Mouse (Mus musculus) ovary, postnatal 36 days (tissue): ENCODE measurements at regions not wholly inside any gene's neighbourhood (a gene's known extent, or its start where the extent isn't known, plus 50 kb on each side); places are given as distances from the start of the nearest gene placed in this dataset.

Experiments used
- DNase-seq: peaks from one replicate; pipeline ENCODE4 v3.0.0; 2022; ENCODE audit warnings: low spot score, mixed read lengths

GRCm38 (mm10) chr8:128235071-128235470, 123.3 kb upstream of the Nrp1 start:
- no peak for DNase-seq

DNA sequence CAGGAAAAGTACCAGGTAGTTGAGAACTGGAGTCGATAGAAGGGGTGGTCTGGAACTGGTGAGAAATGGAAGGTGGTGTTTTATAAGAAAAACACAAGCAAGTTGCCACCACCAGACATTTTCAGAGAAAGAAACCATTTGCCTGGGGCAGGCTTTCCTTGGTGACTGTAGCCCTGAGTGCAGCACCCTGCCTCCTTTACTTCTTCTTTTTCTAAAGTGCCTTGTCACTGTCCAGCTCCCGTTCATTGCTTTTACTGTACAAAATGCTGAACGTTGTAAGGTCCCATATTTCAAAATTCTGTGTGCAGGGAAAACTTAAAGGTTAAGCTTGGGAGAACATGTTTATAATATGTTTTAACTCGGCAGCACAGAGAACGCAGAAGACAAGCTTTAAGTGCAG, 122.9 kb upstream of the Nrp1 start:
- no peak for DNase-seq

DNA sequence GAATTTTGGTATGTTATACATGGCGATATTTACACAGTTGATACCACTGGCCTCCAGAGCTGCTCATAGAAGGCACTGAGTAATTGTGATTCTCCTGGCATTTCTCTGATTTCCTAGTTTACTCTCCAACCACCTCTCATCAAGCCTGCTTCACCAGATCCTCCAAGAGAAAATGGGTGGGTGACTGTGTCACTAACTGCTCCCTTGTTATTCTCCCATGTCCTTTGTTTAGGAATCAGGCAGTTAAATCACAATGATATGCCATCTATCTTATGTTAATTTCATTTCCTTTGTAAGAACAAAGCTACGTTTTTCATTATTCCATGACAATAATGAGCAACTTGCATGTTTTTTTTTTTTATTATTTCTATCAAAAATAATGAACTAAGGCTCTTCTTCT, 122.3 kb upstream of the Nrp1 start:
- no peak for DNase-seq

- no peak for DNase-seq
Observed at GRCm38 (mm10) chr8:128238948-128239347, 119.5 kb upstream of the Nrp1 start.

GRCm38 (mm10) chr8:128239783-128240182, 118.6 kb upstream of the Nrp1 start:
- DNase-seq: no peak

DNA sequence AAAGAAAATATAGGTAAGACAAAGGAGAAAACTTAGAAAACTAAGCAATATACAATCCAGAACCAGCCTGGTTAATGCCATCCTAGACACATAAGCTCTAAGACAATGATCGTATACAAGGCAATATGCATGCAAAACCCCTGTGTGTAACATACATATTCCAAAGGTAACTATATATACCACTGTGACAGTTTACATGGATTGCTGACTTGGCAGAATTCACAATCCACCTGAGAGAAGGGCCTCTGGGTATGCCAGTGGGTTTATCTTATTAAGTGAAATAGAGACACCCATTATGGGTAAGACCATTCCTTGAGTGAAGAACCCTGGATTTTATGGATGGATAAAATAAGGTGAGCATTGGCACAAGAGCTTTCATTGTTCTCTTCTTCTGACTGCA, 117.2 kb upstream of the Nrp1 start:
- no peak for DNase-seq

- DNase-seq: no peak
Observed at GRCm38 (mm10) chr8:128242465-128243251, 115.7 kb upstream of the Nrp1 start.

DNA sequence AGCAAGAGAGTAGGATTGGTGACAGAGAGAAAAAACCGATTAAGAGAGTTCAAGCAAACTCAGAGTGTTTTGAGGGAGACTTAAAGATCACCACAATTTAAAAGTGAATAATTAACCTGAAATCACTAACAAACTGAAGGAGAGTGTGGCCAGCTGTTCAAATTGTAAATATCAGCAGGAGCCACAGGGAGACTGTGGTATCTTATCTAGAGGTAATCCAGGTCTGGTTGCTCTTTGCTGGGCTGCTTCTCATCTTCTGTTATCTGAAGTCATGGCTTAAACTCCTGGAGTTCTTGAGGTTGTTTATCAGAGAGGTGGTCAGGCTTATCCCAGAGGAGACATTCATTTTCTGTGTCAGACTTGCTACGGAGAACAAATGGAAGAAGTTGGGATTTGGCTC, 106.7 kb upstream of the Nrp1 start:
- DNase-seq: no peak

DNA sequence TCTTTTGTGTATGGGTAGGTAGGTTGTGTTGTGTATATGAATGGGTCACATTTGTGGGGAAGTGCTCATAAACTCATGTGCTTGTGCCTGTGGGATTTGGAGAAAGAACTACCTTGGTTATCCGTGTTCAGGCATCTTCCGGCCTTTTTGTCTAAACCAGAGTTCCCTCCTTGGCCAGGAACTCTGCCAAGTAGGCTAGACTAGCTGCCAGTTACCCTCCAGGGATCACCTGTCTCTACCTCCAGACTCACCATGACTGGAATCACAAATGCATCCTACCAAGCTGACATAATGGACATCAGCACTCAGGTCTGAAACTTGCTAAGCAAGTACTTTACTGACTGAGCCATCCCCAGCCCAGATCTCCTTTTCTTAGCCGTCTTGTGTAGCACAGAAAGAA, 97.6 kb upstream of the Nrp1 start:
- no peak for DNase-seq

- no peak for DNase-seq
Observed at GRCm38 (mm10) chr8:128261367-128261766, 97.0 kb upstream of the Nrp1 start.

DNA sequence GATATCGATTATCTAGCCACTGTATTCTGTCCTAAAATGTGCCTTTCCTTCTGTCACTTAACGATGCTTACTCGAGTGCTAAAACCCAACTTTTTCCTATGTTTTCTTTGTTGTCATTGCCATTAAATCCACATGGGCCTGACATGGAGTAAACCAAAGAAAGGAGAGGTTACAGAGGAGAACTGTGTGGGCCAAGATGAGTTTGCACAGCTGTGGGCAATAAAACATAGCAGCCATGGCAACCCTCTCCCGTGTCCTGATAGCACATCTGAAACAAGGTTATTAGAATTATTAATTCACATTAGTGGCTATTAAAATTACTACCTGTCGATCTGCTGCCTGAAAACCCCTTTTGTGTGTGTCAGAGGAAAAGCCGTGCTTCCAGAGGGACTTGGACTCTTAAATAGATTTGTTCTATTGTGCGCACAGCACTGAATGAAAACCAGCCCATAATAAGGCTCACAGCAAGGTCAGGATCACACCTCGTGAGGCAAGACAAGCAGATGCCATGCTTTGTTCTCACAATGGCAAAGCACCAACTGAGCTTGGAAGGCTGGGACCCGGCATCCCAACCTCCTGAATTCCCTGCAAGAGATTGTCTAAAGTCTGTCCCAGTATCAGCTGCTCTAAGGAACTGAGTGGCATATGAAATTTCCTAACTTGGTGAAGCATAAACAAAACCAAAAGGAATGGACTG, 95.0 kb upstream of the Nrp1 start:
- DNase-seq: no peak

DNA sequence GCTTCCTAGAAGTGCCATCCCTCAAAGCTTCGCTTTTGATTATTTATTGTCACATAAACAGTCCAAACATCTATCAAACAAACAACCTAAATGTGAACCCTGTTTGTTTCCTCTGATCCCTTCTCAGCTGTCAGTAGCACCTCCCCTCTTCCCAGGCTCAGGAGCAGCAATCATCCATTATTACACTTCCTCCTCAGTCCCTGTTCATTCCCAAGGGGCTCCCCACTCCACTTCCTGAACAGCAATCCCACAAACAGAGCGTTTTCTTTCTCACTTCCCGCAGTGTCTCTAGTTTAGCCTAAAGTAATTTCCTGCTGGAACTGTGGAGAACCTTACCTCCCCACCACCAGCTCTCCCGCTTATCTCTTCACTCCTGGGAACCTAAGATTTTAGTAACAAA, 91.1 kb upstream of the Nrp1 start:
- no peak for DNase-seq

DNA sequence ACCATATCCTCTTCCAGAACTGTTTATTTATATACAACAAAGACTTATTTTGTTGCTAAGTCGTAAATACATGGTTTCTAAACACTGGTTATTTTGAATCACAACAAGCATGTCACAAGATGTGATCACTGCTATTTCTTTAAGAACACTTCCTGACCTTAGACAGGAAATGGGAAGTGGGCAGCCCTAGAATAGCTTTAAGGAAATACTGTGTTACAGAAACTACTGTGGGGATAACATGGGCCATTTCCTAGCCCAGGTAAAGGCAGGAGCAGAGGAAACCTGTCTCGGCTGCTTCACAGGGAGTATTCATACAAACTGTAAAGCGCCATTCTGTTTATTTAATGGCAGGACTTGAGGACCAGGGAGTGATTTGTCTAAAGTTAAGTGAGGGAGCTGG, 90.4 kb upstream of the Nrp1 start:
- DNase-seq: no peak

GRCm38 (mm10) chr8:128269546-128269945, 88.9 kb upstream of the Nrp1 start:
- DNase-seq: no peak

DNA sequence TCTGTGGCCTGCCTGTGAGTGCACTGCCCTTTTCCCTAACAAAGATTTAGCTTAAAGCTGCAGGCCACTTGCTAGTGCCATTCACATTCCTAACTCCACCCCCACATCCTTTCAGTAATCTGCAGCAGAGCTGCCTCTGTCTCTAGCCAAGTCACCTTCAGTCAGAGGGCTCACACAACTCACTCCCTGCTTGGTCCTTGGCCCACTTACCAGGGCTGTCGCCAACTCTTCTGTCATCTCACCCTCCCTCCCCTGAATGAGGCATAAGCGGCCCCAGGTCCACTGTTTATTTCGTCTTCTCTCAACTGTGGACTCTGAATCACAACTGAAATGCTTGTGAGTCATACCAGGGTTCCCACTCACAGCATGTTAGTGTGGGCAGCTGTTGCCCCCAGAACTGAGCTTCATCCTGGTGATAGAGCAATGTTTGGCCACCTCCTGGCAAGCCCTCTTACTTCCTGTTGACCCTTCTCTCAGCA, 85.5 kb upstream of the Nrp1 start:
- DNase-seq: peak; percentile 19

DNA sequence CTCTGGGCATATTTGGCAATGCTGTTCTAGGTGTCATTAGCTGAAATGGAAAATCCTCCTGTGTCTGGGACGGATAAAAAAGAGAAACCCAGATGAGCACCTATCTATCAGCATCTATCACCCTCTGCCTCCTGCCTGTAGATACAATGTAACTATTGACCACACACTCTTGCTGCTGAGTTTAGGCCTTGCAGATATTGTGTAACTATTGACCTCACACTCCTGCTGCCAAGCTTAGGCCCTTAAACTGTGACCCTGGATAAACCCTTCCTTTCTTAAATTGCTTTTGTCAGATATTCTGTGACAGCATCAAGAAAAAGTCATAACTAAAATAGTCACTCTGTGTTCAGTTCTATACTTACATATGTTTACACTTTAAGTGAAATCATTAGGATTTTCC, 81.9 kb upstream of the Nrp1 start:
- no peak for DNase-seq

- no peak for DNase-seq
Observed at GRCm38 (mm10) chr8:128282802-128283201, 75.6 kb upstream of the Nrp1 start.

DNA sequence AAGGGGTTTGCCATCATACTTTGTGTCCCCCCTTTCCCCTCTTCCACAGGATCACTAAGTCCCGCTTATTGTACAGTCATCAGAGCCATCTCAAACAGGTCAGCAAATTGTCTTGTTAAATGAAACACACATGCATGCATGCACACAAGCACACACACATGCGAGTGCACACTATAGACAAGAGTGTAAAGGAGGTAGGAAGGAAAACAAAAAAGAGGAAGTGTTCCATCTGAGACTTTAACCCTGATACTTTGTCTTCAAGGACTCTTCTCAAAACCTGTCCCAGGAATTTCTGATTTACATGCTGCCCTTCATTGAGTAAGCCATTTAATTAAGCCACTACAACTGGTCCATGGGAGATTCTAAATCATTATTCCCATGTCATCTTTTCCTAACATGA, 75.0 kb upstream of the Nrp1 start:
- DNase-seq: no peak

GRCm38 (mm10) chr8:128284816-128285215, 73.6 kb upstream of the Nrp1 start:
- DNase-seq: no peak

DNA sequence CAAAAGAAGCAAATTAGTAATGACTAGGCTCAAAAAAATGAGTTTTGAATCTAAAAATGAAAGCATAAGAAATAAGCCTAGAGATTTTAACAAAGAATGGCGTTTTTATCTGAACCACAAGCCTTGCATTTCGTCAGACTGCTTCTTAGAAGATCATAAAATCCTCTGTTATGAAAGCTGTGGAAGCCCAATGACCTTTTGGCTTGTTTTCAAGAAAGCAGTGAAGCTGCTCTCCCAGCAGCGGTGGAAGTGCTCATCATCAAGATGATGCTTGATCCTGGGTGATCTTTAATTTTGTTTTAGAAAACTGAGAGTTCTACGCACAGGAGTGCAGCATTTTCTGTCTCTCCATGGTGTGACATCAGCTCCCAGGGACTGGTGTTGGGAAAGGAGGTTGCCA, 68.3 kb upstream of the Nrp1 start:
- DNase-seq: no peak

DNA sequence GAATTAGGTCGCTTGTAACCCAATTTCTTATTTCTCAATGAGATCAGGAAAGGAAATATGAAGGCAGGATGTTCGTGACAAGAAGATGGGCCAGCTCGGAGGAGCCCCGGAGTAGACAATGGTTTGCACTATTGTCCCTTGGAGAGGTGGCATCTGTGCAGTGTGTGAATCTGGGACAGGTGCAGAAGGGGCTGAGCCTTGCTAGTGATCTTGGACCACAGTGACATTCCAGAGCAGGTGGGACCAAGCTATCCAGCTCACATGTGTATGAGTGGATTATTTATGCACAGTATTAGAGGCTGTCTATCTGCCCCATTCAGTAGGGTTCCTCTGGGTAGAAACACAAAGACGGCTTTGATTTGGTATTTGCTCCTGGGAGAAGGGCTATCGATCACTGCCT, 66.0 kb upstream of the Nrp1 start:
- no peak for DNase-seq

- no peak for DNase-seq
Observed at GRCm38 (mm10) chr8:128296728-128297380, 61.5 kb upstream of the Nrp1 start.

DNA sequence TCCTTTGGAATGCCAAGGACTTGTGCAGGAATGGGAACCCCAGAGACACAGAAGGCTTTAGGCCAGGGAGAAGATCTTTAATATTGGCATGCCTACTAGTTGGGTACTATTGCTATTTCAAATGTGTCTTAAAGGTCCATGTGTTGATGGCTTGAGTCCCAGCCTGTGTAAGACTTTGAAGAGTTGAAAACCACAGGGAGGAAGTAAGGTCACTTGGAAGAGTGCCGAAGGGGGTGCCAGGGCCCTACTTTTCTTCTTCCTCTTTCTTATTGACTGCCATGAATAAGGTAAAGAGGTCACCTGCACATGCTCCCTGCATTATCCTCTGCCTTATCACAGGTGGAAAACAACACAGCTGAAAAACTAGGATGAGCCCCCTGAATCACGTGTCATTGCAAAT, 56.1 kb upstream of the Nrp1 start:
- DNase-seq: no peak
